Mouse (Mus musculus): ENCODE data around the gene Bri3bp.
"Not testable (repeated sequence)": the region's sequence is repeated elsewhere in the genome, so short reads cannot be mapped to it uniquely, and the experiment has no call there.

Bri3bp gene

DNA sequence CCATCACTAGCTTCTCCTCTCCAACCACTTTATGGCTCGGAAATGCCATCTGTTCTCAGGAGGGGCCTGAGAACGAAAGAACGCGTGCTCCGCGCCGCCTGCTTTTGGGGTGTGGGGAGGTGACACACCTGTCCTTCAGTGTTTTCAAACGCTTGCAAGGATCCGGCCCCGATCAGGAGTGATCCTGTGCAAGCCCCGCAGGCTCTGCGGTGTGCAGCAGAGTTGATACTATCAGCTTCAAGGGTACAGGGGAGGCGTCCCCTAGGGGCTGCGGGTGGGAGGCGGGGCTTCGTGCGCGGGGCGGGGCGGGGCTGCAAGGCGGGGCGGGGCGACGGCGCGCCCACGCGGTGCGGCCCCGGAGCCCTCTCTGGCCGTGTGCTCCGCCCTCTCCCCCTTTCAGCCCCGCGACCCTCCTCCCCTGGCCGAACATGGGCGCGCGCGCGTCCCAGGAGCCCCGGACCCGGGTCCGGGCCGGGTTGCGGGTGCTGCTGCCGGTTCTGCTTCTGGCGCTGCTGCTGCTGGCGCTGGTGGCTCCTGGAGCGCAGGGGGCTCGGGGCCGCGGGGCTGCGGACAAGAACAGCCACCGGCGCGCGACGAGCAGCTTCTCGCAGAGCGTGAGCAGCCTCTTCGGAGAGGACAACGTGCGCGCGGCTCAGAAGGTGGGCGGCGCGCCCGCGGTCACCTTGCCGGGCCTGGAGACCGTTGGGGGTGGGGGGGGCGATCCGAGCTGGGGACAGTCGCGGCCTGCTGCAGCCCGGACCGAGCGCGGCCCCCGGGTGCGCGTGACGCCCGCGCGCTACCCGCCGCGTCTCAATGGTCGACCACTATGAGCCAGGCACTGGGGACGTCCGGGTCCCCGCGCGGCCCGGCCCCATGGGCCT lies at the start of gene Bri3bp:
Bri3bp (plus strand) TSS at position 335 of the 881 bp plus-strand sequence.
- DNase-seq (ENCODE audit: low read depth, low spot score), result peak; percentile 80

DNA sequence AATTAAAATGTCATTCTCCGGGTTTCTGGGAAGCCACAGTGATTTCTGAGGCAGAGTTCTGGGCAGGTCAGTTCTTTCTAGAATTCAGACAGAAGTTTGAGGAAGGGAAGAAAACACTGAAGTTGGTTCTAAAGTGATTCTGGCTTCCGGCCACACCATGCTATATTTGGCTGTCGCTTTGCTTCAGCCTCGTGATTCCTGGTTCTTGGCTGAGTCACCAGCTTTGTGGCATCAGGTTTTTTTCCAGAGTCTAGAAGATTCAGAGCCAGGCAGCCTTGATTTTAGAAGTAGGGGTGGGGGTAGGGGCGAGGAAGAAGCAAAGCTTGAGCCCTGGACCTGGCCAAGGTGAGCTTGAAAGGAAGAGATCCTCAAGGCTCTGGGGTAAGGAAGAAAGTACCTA lies 49.8 kb upstream of the Bri3bp start:
- DNase-seq (ENCODE audit: low read depth, low spot score), result peak; percentile 54

DNA sequence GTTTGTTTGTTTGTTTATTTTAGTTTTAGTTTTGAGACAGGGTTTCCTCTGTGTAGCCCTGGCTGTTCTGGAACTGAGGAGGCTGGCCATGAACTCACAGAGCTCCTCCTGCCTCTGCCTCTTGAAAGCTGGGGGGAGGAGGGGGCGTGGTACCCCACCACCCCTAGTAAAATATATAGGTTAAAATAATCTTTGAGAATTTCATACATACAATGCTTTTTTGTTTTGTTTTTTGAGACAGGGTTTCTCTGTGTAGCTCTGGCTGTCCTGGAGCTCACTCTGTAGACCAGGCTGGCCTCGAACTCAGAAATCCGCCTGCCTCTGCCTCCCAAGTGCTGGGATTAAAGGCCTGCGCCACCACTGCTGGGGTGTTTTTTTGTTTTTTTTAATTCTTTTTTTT lies 49.2 kb upstream of the Bri3bp start:
- DNase-seq (ENCODE audit: low read depth, low spot score), result not testable (repeated sequence)

DNA sequence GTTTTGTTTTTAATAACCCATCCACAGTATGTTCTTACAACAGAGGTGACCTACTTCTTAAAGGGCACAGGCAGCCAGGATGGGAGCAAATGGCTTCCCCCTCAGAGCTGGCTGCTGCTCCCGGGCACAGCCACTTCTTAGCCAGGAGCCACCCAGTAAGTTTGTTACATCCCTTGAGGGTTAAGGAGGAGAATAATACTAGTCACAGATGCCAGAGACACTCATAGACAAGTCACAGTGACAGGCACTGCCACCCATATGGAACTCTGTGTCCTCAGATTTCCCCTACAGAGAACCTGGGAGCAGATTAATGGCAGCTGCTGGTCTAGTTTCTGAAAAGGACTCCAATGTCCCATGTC lies 48.8 kb upstream of the Bri3bp start:
- no peak for DNase-seq (ENCODE audit: low read depth, low spot score)

DNA sequence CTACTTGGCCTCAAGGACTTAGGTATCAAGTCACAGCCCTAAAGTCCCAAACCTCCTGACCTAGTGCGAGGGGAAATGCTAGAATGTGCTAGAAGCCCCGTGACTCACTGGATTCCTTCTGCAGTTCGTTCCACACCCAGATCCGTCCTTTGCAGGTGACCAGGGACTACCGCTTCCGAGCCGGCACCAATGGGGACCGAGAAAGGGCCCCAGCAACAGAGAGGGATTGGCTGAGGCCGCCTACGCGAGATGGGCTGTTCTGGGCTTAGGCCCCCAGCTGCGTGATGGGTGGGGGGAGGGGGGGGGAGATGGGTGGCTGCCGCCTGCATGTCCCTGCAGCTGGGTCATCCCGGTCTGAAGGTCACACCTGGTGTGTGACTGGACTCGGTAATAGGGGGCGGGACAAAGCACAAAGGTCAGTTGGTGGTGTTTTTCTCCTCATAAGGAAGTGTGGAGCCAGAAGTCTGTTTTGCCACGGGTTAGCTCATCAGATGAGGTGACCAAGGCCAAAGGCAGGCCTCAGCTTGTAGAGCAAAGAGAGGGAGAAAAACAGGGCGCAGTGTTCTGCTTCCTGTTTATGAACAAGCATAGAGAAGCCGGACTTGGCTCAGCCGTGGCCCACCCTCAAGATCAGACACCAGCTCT lies 48.3 kb upstream of the Bri3bp start:
- peak; percentile 96 for DNase-seq (ENCODE audit: low read depth, low spot score)

DNA sequence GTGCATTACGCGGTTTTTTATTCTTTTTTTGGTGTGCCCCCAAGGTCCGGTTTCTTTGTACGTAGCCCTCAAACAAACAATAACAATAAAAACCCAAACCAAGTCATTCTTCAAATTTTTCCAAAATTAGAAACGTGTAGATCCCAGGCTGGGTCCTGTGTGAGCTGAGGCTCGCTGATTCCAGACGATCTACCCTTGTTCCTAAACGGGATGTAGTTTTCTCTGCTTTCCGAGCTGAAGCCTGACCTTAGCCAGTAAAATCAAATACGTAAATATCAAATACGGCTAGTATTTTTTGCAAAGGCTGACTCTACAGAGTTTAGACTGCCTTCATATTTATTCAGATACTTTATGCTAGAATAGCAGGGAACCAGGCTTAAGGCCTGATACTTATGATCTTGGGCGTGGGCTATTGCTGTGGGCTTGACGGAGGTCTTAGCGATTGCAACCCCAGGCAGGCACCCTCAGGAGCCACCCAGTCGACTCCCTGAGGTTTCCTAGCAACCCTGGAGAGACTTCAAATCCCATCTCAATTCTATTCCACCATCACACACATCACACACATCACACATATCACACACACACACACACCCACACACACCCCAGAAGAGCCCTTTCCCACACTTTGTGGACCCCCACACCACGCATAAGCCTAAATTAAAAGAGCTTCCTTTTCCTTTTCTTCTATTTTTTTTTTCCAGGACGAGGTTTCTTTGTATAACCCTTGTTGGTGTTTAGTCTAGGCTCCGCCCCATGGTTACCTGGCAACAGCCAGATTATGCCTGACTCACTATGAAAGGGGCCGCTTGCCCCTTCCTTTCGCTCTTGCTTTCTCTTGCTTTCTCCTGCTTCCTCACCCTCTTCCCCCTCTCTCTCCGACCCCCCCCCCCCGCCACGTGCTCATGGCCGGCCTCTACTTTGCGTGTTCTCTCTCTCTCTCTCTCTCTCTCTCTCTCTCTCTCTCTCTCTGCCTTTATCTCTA lies 47.5 kb upstream of the Bri3bp start:
- peak; percentile 93 for DNase-seq (ENCODE audit: low read depth, low spot score)

DNA sequence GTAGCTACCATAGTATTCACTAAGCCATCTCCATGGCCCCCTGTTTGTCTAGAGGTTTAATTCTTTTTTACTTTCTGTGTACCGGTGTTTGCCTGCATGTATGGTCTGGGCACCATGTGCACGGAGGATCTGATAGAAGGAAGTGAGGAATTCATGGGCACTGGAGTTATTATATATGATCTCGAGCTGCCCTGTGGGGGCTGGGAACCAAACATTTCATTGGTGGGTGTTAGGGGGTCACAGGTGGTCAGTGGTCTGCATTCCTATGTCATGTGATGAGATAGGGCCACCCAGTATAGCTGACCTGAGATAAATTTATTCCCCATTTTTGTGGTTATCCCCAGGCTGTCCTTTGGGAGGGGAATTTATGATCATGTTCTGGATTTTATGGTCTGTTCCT lies 46.4 kb upstream of the Bri3bp start:
- DNase-seq (ENCODE audit: low read depth, low spot score), result no peak

DNA sequence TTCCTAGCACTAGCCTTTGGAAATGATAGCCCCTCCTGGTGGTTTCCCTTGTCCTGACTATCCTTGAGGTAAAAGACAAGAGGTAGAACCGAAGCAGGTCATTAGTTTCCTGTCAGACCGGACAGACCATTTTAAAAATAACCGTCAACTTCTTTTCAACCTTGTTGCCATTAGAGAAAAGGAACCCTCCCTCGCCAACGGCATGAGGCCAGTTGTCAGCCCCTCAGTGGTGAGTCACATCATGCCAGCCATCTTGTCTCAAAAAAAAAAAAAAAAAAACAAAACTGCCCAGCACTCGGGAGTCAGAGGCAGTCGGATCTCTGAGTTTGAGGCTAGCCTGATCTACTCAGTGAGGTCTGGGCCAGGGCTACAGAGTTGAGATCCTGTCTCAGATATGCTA lies 40.5 kb upstream of the Bri3bp start:
- no peak for DNase-seq (ENCODE audit: low read depth, low spot score)

DNA sequence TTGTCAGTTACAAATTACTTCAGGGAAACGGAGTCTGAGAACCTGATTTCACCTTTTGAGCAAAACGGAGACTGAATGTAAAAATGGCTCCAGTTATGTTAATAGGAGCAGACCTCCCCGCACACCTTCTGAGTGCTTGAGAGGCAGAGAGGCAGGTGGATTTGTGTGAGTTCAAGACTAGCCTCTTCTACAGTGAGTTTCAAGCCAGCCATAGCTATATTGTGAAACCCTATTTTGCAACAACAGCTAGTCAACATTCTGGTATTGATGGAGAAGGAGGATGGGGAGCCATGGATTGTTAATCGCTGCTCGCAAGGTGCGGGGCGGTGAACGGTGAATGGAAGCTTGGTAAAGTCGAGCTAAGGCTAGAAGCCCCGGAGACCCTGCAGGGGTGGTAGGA lies 38.9 kb upstream of the Bri3bp start:
- no peak for DNase-seq (ENCODE audit: low read depth, low spot score)

DNA sequence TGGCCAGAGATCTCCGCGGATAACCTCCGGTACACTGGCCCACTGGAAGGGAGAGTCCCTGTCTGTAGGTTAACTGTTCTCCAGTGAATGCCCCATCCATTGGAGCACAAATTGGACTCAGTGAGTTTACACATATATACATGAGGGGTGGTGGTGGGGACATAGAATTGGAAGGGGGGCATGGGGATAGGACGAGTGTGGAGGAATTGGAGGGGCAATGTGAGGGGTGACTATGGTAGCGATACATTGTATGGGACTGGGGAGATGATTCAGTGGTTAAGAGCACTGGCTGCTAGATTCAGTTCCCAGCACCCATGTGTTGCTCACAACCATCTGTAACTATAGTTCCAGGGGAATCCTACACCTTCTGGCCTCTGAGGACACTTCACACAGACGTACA lies 38.4 kb upstream of the Bri3bp start:
- DNase-seq (ENCODE audit: low read depth, low spot score), result no peak

DNA sequence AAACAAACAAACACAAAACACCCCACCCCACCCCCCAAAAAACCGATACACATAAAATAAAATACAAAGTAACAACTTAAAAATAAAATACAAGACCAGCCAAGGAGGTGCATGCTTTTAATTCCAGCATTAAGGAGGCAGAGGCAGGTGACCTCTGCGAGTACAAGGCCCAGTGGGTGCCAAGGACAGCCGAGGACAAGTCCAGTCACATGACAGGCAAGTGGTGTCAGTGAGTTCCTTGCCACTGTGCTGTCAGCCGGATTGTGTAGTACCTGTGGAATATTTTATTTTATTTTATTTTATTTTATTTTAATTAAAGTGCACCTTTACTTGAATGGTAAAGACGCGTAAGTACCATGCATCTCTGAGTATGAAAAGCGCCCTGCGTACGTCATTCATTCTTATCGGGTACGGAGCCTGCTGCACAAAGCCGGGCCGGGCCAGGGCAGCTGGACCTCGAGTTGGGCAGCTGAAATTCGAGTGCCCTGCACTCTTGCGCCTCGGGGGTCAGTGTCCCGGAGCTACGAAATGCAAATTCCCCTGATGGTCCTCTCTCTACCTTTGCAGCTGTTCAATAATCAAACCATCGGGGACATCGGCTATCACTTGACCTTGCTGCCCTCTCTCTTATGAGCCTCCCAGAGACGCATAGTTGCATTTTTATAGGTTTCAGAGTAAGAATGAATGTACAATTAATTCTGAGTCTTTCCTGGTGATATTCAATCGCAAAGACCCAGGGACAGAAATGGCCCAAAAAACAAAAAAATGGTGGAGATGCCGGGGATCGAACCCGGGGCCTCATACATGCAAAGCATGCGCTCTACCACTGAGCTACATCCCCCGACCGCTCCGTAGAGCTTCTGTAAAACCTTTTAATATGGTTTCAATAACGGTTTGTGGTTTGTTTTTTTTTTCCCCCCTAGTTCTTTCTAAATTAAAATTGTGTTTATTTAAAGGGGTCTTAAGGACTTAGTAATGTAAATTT lies 37.6 kb upstream of the Bri3bp start:
- peak; percentile 71 for DNase-seq (ENCODE audit: low read depth, low spot score)

DNA sequence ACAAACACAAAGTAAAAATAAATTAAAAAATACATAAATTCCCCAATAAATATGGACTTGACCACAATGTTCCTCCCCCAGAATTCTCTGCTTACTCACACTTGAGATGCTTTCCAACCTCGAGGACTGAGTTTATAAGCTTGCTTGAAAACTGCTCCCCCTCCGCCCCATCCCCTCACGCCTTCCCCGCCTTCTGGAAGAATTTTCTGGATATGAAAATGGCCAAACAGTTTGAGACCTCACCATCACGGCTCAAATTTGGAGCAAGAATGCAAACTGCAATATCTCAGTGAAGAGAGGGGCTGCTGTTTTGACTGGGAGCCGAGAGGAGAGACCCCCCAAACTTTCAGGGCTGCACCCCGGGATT lies 36.8 kb upstream of the Bri3bp start:
- DNase-seq (ENCODE audit: low read depth, low spot score), result no peak

DNA sequence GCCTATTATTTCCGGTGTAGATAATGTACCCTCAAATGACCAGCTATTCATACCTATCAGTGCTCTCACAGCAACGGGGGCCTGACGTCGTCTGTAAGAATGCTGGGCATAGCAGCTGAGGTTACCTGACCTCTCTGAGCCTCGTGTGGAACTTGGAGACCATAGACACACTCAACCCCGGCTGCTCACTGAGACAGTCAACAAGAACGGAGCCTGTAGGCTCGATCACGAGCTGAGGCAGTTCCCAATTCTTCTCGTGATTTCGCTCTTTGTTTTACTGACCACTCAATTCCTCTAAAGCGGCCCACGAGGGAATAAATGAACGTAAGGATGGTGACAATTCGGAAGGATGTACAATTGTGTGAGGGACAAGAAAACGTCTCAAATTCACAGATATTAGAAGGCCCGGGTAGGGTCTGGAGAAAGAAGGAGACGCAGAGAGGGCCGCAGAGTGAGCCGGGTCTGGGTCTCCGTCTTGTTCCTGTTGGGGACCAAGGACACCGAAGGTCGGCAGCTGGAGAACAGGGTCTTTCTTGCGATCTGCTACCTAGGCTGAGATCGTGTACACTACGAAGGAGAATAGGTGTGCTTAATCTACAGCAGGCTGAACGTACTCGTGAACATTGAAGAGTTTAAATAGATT lies 36.3 kb upstream of the Bri3bp start:
- DNase-seq (ENCODE audit: low read depth, low spot score), result peak; percentile 55

DNA sequence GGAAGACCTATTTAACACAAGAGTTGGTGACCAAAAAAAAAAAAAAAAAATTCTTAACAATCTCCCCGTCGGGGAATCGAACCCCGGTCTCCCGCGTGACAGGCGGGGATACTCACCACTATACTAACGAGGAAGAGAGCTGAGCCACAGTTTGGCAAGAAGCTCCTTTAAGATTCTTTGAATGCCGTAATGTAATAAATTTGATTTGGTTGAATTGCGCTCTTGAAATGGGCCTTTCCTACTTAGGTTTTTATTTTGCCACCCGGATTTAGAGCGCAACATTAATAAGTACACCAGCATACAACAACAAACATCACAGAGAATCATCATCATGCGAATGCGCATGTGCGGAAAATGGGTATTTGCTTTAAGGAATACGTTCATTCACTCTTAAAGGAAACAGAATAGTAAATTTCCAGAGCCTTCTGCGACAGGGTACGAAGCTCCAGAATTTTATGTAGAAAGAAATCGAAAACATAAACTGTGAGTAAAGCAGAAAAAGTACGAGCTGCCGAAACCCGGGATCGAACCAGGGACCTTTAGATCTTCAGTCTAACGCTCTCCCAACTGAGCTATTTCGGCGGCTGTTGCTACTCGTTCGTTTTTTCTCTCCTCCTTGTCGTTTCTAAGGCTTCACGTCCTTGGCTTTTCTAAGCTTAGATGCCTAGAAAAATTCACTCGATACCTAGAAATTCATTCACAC lies 35.7 kb upstream of the Bri3bp start:
- DNase-seq (ENCODE audit: low read depth, low spot score), result peak; percentile 90

DNA sequence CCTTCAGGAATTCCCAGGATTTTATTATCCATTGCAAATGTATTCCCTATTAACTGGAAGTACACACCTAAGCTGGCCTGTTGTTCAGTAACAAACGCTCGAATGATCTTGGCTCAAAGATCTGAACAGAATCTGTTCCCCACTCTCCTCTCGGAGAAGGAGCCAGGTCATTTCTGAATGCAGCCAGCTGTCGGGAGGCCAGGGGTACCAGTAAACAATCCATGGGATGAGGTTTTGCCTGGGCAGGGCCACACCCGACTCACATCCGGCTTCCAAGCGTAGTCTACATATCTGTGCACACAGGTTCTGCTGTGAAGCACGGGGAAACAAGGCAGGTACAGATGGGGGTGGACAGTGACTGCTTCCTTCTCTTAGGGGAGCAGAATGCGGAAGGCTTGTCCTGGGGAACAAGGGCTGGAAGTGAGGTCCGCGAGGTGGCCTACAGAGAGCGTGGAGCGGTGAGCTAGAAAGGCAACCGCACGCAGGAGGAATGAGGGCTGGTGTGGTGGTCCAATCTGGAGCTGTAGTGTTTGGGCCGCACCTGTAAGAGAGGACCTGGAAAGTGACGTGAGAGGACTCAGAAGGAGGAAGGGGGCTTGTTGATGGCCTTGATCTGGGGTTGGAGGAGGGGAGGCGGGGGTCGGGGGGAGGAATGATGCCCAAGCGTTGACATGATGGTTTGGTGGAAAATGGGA lies 34.9 kb upstream of the Bri3bp start:
- peak; percentile 75 for DNase-seq (ENCODE audit: low read depth, low spot score)

DNA sequence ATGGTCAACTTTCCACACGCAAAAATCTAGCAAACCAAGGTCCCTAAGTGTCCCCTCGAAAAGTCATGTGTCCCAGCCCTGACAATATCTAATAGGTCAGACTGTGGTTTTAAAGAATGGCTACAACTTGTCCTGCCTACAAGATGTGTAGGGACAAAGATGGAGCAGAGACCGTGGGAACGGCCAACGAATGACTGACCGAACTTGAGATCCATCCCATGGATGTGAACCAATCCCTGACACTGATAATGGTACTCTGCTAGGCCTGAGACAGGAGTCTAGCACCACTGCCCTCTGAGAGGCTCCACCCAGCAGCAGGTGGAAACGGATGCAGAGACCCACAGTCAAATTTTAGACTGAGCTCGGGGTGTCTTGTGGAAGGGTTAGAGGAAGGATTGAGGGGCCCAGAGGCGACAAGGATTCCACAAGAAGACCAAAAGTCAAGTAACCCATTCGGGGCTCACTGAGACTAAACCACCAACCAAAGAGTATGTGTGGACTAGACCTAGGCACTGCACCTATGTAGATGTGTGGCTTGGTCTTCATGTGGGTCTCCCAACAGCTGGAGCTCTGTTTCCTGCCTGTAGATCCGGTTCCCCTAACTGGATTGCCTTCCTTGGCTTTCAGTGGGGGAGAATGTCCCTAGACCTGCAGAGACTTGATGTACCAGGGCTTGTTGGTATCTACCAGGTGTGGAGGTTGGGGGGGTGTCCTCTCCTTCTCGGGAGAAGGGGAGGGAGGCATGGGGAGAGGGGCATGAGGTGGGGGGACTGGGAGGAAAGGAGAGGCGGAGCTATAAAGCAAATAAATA lies 34.1 kb upstream of the Bri3bp start:
- no peak for DNase-seq (ENCODE audit: low read depth, low spot score)

DNA sequence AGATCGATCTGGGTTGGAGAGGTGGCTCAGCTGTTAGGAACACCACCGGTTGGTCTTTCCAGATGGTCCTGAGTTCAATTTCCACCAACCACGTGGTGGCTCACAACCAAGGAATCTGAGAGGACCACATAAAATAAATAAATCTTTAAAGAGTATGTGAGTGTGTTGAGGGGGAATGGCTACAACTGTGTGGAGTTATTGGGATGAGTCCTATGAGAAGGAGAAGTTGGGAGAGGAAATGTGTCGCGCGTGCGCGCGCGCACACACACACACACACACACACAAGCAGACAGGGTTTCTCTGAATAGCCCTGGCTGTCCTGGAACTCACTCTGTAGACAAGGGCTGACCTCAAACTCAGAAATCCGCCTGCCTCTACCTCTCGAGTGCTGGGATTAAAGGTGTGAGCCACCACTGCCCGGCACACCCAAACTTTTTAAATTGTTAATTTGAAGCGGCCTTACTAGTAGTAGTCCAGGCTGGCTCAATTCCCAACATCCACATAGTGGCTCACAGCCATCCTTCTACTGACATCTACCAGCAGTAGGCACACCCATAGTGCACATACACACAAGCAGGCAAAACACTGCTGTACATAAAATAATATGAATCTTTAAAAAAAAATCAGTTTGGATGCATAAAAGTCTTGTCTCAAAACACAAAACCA lies 33.3 kb upstream of the Bri3bp start:
- DNase-seq (ENCODE audit: low read depth, low spot score), result no peak

DNA sequence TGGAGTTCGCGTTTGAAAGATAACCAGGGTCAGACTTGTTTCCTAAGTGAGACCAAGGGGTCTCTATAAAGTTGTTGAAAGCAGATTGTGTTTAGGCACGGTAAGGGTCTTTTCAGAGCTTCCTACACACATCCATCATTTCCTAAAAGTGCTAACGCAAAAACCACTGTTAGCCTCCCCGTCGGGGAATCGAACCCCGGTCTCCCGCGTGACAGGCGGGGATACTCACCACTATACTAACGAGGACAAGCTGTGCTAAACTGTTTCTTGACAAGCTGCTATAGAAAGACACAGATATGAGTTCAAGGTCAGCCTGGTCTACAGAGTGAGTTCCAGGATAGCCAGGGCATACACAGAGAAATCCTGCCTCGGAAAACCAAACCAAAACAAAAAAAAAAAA lies 32.5 kb upstream of the Bri3bp start:
- peak; percentile 85 for DNase-seq (ENCODE audit: low read depth, low spot score)
